Mouse (Mus musculus) monocyte, adult 5-6 weeks (primary cell): ENCODE results near the gene Ccdc60. TPM values are rescaled to one million over a fixed set of nuclear protein-coding genes. Genes with fewer than 3 reads are reported as not detected.
"Not testable (repeated sequence)": the region's sequence is repeated elsewhere in the genome, so short reads cannot be mapped to it uniquely, and the experiment has no call there.

Source experiments
- ATAC-seq: fragments of 153-309, 156-312 bp; replicated peaks from 2 replicates; pipeline ENCODE4 v1.8.0; 2017; ENCODE audit warnings: mild to moderate bottlenecking; ENCODE audit not compliant: low TSS enrichment, insufficient number of reproducible peaks, severe bottlenecking, poor library complexity, low FRiP score
- total RNA-seq: library from RNA; stranded (forward); fragments of 200-1000, 200-491, 200-594 nt; gene quantifications from 3 replicates; pipeline ENCODE4 v1.2.3, GENCODE M21; 2017

Ccdc60 gene
- 0.11 to 0.29 TPM in 2 of 3 replicates, not detected in the other for total RNA-seq

DNA sequence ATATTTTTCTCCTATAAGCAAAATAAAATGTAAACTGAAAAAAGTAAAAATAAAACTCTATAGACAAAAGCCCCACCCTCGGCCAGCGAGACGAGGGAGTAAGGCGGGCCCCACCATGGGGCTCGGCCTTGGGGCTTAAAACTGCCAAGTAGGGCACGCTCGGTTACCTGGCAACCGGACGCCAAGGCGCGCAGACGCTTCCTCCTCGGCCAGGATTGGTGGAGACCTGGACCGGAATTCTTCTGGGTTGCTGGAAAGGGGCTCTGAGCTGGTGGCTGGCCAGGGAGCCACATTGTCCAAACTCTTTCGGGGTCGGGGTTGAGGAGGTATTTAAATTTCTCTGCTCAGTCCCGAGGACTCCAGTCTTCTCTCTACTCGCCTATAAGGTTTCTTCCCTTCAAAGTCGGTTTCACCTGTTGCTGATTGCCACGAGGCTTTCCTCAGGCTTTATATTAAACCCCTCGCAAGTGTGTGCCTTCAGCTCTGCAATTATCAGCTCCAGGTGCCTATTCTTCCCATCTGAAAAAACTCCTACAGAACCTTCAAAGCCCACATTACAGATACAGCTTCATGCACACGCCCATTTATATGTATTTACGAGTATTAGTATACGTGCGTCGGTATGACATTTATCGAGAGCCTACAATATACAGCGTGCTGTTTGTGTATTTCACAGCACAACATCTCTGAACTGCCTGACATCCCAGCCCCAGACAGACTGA, at the start of gene Ccdc60:
Gene Ccdc60, minus strand, starts transcription at position 137 of the 722 bp plus-strand sequence.
- ATAC-seq: no peak

DNA sequence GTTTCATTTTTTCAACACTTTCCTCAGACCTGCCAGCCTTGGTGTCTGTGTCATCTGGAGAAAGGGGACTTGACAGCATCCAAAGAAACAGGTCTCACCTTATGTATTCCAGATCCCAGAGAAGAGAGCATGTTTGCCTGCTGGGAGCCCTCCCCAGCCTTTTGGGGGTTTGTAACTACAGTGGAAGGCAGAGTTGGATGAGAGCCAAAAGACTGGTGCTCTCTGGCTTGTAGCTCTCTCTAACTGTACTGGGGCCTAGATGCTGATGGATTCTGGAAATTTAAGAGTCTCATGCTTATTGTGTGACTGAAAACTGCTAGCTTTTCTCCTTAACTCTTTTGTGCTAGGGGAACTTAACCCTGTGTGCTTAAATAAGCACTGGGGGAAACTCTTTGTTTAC, 47.4 kb upstream of the Ccdc60 start:
- no peak for ATAC-seq

DNA sequence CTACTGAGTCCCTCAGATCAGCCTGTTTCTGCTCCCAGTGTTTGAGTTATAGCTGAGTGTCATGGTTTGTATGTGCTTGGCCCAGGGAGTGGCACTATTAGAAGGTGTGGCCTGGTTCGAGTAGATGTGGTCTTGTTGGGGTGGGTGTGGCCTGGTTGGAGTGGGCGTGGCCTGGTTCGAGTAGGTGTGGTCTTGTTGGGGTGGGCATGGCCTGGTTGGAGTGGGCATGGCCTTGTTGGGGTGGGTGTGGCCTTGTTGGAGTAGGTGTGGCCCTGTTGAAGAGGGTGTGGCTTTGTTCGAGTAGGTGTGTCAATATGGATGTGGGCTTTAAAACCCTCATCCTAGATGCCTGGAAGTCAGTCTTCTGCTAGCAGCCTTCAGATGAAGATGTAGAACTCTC, 40.1 kb upstream of the Ccdc60 start:
- no peak for ATAC-seq

DNA sequence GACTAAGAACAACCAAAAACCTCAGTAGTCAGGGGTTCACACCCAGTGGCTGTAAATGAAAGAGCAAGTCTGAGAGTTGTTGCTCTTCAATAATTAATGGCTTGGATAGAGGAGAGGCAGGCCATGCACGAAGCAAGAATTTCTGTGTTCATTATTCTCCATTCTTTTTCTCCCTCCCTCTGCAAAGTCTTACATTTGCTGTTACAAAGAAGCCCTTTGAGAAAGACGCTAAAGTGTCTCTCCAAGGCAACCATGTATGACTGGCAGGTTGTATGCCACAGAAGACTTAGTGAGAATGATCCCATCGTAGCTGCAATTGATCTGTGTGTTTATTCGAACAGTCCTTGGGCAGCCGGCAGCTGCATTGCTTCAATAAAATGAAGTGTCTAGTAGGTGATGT, 34.6 kb upstream of the Ccdc60 start:
- no peak for ATAC-seq

DNA sequence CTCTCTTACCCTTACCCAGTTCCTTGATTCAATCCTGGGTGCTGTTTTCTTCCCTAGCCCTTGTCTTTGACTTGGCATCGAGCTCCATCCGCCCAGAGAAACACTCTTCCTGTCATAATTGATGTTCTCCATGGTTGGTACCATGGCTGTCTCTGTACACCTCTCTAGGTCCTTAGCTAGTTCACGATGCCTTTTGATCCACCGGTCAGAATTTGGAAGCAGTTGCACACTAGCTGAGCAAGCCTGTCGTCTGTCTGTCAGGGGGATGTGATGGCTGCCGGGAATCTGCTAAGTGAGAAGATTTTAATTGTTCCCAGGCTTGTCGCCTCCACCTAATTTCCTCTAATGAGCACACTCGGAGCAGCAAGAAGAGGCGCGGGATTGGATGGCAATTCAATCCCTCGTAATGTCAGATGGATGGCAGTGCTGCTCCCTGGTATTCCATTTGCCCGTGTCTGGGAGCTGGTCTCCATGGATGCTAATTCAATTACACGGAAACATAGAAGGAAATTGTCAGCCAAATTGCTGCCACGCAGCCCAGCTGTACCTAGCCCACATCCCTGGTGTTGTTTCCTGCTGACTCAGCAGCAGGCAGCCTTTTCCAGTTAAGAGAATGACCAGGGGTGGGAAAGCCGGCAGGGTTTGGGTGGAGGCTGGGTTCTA, 33.7 kb upstream of the Ccdc60 start:
- no peak for ATAC-seq

DNA sequence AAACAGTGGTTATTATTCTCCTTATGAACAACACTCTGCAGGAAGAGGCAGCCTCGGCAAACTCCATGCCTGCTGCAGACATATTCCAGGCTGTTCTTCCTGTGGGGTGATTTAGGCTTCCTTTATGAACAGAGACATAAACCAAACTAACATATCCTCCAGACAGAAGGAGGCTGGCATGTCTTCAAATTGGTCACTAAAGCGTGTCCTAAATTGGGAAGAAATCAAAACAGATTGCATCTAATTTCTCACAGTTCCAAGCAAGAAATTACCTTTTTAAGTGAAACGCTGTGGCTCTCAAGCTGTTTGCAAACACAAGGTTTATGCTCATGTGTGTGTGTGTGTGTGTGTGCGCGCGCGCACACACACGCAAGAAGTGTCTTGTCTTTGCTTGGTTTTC, 24.9 kb upstream of the Ccdc60 start:
- no peak for ATAC-seq

DNA sequence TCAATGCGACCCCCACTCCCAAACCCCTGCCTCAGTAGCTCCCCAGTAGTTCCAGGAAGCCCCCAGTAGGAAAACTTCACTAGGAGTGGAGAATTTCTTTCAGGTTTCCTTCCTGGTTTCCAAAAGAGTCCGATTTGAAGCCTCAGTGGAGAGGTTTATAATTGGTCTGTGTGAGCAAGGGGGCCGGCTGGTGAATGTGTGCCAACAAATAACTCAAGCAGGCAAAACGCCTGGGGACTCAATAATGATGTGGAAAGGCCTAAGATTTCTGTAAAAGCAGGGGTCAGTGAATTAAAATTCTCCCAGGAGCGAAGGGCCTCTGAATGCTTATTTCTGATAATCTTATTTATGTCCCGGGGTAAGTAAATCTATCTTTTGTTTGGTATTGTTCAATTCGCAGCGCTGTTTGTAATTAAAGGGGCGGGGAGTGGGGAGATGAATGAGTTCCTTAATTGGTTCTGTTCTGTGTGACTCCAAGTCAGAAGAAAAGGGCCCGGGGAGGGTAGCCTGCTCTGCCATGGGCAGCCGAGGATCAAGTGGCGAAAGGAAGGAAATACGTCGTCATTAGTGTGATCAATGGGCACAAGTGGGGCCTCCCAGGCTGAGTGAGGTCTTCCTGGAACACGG, 23.4 kb upstream of the Ccdc60 start:
- ATAC-seq: no peak

DNA sequence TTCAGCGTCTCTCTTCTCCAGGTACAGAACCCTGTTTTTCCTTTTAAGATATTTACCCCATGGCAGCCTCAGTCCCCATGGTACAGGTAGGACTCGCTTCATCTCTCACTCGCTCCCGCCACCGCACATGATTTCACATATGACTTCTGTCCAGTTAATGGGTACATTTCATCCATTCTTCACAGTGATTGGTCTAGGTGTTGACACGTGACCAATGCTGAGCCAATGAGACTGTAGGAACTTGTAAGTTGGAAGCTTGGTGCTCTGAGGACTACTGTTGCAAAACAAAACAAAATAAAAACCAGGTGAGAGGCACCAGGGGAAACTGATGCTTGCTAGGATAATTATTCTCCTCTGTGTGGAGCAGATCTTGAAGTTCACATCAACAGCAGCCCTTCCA, 22.9 kb upstream of the Ccdc60 start:
- no peak for ATAC-seq

DNA sequence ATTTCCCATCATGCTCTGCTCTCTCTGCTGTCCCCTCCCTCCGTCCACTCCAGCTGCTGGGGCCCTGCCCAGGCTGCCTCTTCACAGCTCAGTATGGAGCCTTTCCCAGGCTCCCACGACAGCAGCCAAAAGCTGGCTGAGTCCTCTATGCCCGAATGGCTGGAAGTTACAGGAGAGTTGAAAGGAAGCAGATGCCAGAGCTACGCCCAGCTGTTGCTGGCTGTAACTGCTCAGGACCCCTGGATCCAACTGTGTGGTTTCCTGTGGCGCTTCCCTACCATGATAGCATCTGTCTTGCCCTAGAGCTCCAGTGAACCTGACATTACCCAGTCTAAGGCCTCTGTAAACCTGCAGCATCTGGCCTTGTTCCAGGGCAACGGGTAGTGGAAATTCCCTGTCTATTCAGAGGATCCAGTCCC, 20.6 kb upstream of the Ccdc60 start:
- ATAC-seq: no peak

DNA sequence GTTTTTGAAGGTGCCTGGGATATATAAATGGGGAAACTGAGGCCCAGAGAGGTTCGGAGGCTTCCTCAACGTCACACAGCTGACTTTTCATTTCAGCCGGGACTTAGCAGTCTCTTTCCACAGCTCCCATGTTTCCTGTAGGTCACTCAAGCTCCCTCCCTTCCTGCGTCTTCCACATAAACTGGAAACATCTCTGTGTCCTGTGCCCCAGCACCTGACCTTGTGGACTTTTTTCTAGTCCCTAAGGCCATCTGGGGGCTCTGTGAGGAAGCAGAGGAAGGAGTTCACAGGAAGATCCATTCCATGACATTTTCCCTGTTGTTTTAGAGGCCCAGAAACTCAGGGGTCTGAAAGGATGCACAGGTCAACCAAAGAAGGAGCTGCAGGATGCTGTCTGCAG, 16.8 kb upstream of the Ccdc60 start:
- ATAC-seq: no peak

DNA sequence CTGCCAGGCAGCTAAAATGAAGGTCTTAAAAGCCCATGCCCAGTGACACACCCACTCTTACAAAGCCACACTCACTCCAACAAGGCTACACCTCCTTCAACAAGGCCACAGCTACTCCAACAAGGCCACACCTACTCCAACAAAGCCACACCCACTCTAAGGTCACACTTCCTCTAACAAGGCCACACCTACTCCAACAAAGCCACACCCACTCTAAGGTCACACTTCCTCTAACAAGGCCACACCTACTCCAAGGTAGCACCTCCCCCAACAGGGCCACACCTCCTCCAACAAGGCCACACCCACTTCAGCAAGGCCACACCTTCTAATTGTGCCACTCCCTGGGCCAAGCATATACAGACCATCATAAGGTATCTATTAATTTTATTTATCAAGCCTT, 16.4 kb upstream of the Ccdc60 start:
- not testable (repeated sequence) for ATAC-seq

DNA sequence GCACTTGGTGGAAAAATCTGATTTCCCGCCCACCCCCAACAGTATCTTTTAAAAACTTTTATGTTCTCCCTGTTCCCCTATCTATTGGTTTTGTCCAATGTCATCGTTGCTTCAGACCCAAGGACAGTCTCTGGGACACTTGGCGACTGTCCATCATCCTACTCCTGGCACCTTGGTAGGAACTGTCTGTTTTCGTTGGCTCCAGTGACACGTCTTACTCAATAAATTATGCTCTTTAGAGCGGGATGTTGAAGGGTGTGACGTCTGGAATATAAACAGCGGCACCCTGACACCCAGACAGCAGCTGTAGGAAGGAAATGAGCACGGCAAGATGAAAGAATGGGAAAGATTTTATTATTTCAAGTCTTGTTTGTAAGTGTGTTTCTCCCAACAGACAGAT, 12.2 kb upstream of the Ccdc60 start:
- no peak for ATAC-seq

DNA sequence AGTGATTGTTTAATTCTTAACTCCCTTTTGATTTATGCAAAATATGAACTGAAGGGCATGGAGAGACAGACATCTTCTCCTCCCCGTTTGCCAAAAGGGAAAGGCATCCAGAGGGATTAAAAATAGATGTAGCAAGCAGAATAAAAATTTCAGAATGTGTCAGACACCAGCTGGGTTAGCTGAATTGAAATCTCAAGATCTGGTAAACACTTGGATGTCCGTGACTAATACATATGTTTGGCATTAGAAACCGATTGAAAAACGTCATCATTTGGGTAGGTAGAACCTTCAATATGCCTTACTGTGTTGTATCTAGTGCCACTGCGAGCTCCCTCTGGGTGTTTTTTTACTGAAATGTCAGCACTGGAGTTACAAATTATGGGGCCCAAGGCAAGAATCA, 4.7 kb upstream of the Ccdc60 start:
- ATAC-seq: no peak

DNA sequence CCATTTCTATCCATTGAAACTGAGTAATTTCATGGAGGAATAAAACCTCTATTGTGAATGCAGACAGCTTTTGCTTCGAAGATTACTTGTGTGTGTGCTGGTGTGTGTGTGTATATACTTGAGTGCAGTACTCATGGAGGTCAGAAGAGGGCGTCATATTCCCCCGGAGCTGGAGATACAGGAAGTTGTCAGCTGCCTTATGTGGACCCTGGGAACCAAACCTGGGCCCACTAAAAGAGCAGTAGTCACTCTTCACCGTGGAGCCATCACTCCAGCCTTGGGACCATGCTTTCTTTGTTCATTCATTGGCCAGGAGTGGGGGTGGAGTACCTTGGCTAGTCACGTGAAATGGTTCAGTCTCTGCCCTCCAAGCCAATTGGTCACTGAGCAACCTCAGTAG, 1.8 kb upstream of the Ccdc60 start:
- ATAC-seq: no peak

DNA sequence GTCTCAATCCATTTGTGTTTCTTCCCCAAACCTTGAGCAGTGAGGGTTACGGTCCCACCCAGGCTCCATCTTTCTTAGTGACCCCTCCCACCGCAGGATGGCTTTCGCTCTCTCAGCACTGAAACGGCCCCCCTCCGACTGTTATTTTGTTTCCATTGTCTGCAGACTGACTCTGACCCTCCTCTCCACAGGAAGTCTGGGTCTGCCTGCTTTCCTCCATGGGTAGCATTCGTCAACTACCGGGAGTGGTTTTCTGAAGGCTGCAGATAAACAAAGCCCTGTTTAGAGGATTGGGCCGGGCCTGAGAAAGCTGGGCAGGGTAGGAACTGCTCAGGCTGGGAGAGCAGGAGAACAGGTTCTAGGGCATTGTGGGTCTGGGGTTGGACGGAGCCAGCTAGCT, 1.1 kb upstream of the Ccdc60 start:
- ATAC-seq: no peak

DNA sequence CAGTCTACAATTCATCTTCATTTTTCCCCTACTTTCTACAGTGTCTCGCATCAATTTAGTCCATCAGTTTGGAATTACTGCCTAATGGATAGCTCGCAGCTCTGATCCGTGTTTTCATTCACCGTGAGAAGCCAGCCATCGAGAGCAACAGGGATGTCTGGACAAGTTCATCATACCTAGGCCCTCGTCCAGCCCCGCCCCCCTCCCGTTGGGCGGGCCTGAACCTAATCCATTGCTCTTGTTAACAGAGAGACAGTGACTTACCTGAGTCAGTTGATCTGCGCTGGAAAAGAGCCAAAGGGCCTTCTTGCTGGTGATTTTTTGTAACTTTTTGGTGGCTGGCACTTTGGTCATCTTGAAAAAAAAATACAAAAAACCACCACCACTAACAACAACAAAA, 602 bp downstream of the Ccdc60 start:
- no peak for ATAC-seq

DNA sequence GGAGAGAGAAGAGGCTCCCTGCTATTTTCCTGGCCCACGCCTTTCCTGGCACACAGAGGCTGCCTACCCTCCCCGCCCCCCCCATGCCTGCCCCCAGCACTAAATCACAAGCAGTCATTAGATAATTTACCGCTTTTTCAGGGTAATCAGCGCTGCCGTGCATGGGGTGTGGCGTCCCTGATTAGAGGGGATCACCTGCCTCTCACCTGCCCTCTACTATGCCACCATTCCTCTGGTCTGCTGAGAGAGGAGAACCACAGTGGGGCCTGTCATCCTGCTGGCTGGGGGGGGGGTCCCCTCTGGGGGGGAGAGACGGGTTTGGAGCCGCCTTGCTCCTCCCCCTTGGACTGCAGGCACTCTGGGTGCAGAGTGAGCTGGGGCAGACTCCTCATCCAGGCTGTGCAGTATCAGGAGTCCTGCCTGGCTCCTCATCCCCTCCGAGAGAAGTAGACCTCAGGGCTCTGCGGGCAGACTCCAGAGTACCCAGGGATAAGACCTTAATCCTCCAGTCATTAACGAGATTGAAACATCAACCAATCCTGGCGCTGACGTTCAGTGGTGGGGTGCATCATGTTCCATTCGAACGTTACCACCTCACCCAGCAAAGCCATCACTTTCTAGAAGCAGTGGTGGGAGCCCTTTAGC, 3.1 kb downstream of the Ccdc60 start:
- ATAC-seq: no peak

DNA sequence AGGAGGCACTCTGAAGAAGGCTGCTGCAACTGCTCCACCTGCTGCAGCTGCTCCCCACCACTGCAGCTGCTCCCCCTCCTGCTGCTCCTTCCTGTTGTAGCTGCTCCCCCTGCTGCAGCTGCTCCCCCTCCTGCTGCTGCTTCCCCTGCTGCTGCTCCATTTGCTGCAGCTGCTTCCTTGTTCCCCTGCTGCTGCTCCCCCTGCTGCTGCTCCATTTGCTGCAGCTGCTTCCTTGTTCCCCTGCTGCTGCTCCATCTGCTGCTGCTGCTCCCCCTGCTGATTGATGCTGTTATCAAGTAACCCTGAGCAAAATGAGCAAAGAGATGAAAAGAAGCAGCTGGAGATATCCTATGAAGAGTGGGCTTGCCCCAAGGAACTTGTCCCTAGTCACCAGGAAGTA, 8.3 kb downstream of the Ccdc60 start:
- ATAC-seq: no peak

DNA sequence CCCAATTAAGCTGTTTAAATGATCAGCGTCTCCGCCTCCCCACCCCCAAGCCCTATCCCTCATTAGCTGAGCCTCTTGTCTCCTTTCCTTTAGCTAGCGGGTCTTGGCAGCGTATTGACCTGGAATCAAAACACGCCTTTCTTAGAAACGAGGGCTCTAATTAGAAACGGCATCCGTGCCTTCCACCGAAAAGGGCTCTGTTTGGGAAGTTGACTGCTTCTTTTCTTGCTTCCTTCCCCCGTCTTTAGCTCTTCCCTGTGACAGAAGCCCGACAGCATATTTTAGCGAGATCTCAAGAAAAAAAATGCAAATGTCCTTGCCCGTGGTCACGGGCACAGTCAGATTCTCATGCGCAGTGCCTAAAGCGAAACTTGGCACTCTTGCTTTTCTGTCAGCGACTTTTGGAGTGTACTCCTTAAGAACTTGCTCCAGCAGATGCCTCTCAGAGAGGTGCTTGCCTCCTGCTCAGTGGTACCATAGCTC, 10.3 kb downstream of the Ccdc60 start:
- no peak for ATAC-seq

DNA sequence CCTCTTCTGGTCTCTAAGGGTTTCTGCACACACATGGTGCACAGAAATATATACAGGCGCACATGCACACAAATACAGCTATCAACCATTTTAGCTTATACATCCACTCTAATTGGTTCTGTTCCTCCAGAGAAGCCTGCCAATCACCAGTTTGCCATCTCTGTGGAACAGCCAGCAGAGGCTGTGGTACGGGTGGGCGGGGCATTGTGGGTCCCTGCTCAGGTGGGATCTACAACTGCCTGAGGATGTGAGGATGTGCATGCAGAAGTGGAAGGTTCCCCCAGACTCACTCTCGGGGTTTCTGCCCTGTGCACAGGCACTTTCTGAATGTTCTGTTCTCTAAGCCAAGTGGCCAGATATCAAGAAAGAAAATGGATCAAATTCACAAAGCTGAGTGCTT, 10.8 kb downstream of the Ccdc60 start:
- ATAC-seq: no peak
